Mouse (Mus musculus) layer of hippocampus, adult 8-10 months (tissue): ENCODE results near the gene Slc25a12. TPM values are rescaled to one million over a fixed set of nuclear protein-coding genes. Genes with fewer than 3 reads are reported as not detected.

Experiments
- DNase-seq, 2 experiments: peaks; one replicate each; pipeline ENCODE4 v3.0.0; 2022; ENCODE audit warnings: low spot score in 2 of 2
- total RNA-seq, 4 experiments: library from RNA; stranded (reverse); gene quantifications; 2 replicates each; pipeline ENCODE4 v1.2.4; 2022

The Slc25a12 gene
- total RNA-seq, 4 experiments from 2014 or later: 162 to 175 (median 163) TPM

DNA sequence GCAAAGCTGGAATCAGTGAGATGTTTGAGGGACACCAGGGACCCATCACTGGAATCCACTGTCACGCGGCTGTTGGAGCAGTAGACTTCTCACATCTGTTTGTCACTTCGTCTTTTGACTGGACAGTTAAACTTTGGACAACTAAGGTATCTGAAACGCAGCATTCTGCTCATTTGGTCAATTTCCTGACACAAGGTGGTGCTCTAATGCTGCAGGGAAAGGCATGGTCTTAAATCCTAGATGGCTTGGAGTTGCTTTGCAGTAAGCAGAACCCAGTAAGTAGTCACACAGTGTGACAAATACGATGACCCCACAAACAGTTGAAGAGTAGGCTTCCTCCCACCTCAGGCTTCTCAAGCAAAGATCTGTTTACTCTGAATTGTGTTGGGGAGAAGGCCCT, 116.7 kb downstream of the Slc25a12 start:
- no peak for DNase-seq

DNA sequence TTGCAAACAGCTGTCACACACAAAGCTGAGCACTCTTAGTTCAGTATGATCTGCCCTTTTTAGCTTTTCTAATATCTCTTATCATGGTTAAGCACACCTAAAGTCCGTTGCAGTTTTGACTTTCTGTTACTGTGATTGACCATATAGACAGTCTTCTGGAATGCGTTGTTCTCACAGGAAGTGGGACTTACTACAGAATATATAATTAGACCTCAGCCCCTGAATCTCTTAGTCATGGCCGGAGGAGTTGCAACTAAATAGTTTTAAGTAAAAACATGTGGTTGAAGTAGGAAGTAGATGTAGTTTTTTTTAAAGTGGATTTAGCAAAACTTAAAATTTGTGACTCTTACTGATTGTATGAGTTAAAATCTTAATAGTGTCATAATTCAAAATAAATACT, 119.5 kb downstream of the Slc25a12 start:
- DNase-seq: no peak

DNA sequence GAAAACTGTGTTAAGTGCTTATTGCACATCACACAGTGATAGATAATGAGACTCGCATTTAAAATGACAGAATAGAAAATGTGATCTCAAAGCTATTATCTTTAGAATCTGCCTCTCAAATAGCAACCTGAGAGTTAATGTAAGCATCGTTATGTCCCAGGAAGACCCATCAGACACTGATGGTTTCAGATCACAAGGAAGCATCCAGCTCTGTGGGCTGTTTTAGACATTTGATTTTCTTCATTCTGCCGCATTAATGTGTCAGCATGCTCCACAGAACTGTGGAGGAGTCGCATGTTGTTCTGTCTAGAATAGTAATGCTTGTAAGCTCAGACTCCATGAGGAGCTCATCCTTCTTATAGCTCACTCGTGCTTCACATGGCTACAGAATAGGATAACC, 121.5 kb downstream of the Slc25a12 start:
- no peak for DNase-seq

DNA sequence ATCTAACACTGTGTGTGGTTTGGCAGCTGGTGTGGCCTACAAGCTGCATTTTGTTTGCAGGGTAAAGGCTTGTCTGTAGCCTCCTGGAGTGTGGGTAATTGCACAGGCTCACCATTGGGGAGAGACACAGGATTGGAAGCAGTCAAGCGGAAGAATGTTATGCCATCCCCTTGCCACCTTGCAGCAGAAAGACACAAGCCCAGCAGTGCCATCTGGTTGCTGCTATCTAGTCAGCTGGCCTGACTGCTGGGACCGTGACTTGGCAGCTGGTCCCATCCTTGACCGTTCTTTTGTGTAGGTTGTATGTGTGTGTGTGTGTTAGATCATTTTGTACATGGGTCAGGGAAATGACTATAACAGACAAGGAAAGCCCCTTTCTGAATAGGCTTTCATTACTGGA, 122.1 kb downstream of the Slc25a12 start:
- DNase-seq: peak; percentile 46 to 56

DNA sequence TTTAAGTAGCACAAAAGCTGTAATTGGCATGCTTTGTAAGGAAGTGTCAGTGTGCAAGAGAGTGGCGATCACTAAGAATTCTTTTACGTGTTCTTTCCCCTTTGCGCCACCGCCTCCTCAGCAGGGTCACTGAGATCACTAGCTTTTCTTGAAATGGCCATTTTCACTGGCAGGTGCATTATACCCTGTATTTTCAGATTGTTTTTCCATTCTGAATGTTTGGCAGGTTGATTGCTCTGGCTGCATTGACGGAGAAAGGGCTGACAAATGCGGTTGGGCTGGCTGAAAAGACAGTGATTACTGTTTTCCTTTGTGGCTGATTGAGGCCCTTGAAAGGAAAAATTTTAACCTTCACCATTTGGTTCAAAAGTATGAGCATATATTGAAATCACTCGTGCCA, 122.7 kb downstream of the Slc25a12 start:
- no peak for DNase-seq

DNA sequence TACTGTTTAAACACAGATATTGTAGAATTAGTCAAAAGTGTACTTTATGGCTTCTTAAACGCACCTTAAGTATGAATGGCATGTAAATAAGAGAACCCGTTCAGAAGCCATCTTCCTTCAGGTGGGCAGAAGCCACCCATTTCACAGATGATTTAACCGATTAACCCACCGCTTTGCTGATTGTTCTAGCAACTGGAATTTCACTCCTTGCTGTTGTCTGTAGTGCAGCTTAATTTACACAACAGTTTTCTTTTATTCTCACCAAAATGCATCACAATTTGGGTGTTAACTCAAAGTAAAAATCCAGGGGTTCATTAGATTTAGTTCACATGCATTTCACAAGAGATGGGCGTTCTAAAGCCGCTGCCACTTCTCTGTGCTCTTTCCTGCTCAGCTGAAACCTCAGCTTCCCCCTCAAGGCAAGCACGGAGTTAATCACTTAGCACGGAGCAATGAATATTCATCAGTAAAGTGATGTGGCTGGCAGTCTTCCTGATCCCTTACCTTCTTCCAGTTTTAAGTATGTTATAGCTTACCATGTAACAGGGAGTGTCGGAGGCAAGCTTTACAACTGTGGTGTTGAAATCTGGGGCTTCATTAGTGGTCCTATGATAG, 124.4 kb downstream of the Slc25a12 start:
- no peak for DNase-seq

DNA sequence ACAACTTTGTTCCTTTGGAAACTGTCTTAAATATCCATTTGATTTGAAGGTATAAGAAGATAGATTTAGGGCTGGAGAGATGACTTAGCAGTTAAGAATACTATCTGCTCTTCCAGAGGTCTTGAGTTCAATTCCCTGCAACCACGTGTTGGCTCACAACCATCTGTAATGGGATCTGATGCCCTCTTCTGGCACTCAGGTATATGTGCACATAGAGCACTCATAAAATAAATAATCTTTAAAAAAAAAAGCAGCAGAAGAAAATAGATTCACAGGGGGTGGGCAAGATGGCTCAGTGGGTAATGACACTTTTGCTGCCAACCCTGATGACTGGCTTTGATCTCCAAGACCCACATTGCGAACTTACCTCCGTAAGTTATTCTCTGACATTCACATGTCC, 125.4 kb downstream of the Slc25a12 start:
- DNase-seq: no peak

DNA sequence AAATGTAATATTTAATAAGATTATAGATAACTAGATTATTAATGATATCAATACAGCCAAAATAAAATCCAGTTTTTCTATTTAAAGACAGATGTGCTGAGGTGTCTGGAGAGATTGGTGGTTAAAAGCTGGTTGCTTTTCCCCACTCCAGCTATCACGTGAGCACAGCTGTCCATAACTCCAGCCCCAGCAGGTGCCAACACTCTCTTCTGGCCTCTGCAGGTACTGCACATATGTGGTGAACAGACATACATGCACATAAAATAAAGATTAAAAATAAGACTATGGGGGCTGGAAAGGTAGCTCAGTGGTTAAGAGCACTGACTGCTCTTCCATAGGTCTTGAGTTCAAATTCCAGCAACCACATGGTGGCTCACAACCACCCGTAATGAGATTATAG, 126.0 kb downstream of the Slc25a12 start:
- DNase-seq: no peak

DNA sequence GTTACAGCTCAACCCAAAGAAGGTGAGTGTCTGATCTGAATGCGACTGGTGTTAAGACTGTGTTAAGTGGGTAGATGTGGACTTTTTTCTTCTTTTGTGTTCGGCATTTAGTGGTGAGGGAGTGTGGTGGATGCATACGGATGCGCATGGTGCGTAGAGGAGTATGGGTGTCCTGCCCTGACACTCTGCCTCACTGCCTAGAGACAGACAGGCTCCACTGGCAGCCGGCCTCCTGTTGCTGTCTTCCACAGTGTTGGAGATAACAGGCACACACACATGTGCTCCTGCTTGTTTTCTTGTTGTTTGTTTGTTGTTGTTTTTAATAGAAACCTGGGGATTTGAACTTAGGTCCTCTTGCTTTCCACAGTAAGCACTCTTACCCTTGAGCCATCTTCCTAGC, 131.5 kb downstream of the Slc25a12 start:
- DNase-seq: no peak

DNA sequence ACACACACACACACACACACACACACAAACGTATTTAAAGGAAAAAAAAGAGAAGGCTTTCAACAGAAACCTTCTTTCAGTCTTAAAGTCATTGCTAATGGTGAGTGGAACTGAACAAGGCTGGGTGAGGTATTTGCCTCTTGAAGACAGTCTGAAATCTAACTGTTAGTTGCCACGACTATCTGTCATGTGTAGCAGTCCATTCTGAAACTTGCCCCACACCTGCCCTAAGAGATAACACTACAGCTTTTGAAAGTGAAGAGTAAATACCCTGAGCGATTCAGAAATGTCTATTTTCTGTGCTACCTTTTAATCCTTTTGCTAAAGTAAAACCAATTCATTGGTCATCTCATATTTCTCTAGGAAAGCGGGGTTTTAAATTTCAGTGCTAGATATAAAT, 132.1 kb downstream of the Slc25a12 start:
- no peak for DNase-seq

DNA sequence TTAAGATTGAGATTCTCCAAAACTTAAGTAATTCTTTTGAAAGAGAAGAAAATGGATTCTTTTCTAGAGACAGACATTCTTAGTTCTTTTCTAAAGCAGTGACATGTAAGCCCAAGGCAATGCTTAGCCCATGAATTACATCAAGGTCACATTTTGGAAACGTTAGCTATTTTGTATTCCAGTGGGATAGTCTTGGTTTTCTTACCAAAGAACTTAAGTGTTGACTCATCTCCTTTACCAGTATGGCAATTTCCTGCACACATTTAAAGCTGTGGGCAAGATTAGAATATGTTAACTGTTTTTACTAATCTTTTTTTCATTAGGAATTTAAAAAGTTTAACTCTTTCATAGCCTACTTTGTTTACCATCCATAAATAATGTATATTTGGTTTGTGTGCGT, 134.6 kb downstream of the Slc25a12 start:
- no peak for DNase-seq

DNA sequence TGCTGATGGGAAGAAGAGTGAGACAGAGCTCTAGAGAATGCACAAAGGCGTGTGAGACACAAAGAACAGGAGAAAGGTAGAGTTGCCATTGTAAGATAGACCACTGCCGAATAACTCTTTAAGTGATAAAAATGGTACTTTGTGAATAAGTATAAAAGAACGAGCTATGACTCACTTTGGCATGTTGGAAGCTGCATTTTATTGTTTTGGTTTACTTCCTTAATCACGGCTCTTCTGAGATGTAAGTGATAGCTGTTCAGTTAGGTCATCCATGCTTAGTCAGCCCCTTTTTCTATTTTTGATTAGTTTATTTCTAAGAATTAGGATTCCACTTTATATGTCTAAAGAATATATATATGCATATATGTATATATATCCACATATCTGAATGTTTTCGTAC, 135.6 kb downstream of the Slc25a12 start:
- DNase-seq: no peak

DNA sequence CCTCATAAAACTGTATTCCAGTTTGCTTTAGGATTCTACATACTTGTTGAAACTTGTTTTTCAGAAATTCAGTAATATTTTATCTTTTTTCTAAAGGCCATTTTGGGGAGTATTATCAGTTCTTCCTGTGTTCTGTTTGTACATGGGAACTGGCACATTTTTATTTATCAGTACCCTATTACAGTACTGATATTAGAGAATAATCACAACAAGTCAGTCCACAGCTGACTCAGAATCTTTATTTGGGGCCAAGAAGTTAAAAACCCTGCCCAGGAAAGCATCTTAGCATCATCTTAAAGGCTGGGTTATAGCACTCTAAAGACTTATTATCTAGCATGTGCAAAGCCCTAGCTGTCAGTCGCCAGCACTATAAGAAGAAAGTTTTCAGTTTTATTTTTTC, 137.9 kb downstream of the Slc25a12 start:
- DNase-seq: no peak

DNA sequence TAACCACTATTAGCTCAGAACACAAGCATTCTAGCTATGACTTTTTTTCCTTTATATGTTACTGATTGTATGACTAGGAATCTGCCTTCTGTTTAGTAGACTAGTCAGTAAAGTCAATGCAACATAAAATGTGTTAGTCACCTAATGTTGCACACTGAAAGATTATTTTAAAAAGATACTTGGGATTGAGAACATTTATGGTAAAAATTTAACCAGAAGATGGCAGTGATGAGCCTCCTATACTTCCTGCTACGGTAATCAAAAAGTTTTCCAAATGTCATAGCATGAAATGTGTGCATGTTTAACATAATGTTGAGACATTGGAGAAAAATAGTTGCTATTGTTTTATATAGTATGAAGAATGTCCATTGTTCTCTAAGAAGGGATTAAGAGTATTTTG, 140.2 kb downstream of the Slc25a12 start:
- no peak for DNase-seq

Other genes starting within 250 kb of the Slc25a12 start
- 1 to 10 TPM; 2.6 to 7.7 (median 4.7) TPM for gene Cybrd1, start 249.8 kb downstream of the Slc25a12 start, total RNA-seq
- gene Dync1i2, start 156.0 kb downstream of the Slc25a12 start, total RNA-seq: 100 to 1,000 TPM; 127 to 141 (median 138) TPM
- 10 to 100 TPM; 16.8 to 20.9 (median 18.7) TPM for gene Hat1, start 21.2 kb upstream of the Slc25a12 start, total RNA-seq
- 10 to 100 TPM; 22.5 to 29.5 (median 26.1) TPM for gene Metap1d, start 85.5 kb upstream of the Slc25a12 start, total RNA-seq
- 10 to 100 TPM; 14.0 to 16.3 (median 15.2) TPM for gene Dlx1, start 160.4 kb upstream of the Slc25a12 start, total RNA-seq
- 1 to 10 TPM; 3.6 to 4.9 (median 4.7) TPM for gene Dlx2, start 179.0 kb upstream of the Slc25a12 start, total RNA-seq